Mouse (Mus musculus) myocyte (in vitro differentiated cells): Measurements from ENCODE around the gene Ren1. TPM values are rescaled to one million over a fixed set of nuclear protein-coding genes. Genes with fewer than 3 reads are reported as not detected.

Experiments used
- H3K27me3 ChIP-seq: one replicate; pipeline ENCODE4 v1.6.1; 2011; ENCODE audit not compliant: control insufficient read depth, insufficient read depth, insufficient read length
- H3K36me3 ChIP-seq: one replicate; pipeline ENCODE4 v1.6.1; 2011; ENCODE audit not compliant: control insufficient read depth, insufficient read depth
- H3K4me2 ChIP-seq: one replicate; pipeline ENCODE4 v1.6.1; 2011; ENCODE audit warnings: low read depth, control low read depth
- H3K4me3 ChIP-seq: one replicate; pipeline ENCODE4 v1.5.1; 2011; ENCODE audit warnings: mild to moderate bottlenecking, control low read depth, moderate library complexity
- H3K79me2 ChIP-seq: one replicate; pipeline ENCODE4 v1.6.1; 2011; ENCODE audit not compliant: control insufficient read depth, insufficient read depth
- H3ac ChIP-seq: one replicate; pipeline ENCODE4 v1.6.1; 2011; ENCODE audit not compliant: control insufficient read depth, insufficient read length
- CEBPB ChIP-seq: IDR thresholded peaks from 2 replicates; pipeline ENCODE4 v1.6.1; 2011; ENCODE audit warnings: mild to moderate bottlenecking, moderate library complexity; ENCODE audit not compliant: poor library complexity, insufficient read depth, severe bottlenecking
- E2F4 ChIP-seq: IDR thresholded peaks from one replicate; pipeline ENCODE4 v1.6.1; 2011; ENCODE audit warnings: mild to moderate bottlenecking, control low read depth, moderate library complexity; ENCODE audit not compliant: insufficient read depth
- MAX ChIP-seq: IDR thresholded peaks from one replicate; pipeline ENCODE4 v1.6.1; 2011; ENCODE audit warnings: low read depth, mild to moderate bottlenecking, control low read depth
- MYOD1 ChIP-seq, 3 experiments: IDR thresholded peaks; one replicate each; pipeline ENCODE4 v1.6.1; 2011; ENCODE audit warnings: control low read depth in 2 of 3, low read depth in 2 of 3, mild to moderate bottlenecking in 2 of 3, moderate library complexity in 1 of 3; ENCODE audit not compliant: insufficient read length in 2 of 3, control insufficient read depth in 1 of 3
- MYOG ChIP-seq, 3 experiments: IDR thresholded peaks; one replicate each; pipeline ENCODE4 v1.6.1; 2011; ENCODE audit warnings: control low read depth in 2 of 3, low read depth in 2 of 3, mild to moderate bottlenecking in 2 of 3; ENCODE audit not compliant: insufficient read length in 2 of 3, control insufficient read depth in 1 of 3, insufficient read depth in 1 of 3
- POLR2A ChIP-seq: IDR thresholded peaks from one replicate; pipeline ENCODE4 v1.6.1; 2011; ENCODE audit warnings: low read depth, mild to moderate bottlenecking, control low read depth, moderate library complexity; ENCODE audit not compliant: insufficient read length
- POLR2AphosphoS2 ChIP-seq: IDR thresholded peaks from one replicate; pipeline ENCODE4 v1.6.1; 2011; ENCODE audit warnings: low read depth, control low read depth; ENCODE audit not compliant: insufficient read length
- REST ChIP-seq: IDR thresholded peaks from one replicate; pipeline ENCODE4 v1.6.1; 2011; ENCODE audit warnings: mild to moderate bottlenecking, control low read depth, moderate library complexity; ENCODE audit not compliant: insufficient read depth, insufficient read length
- SRF ChIP-seq: IDR thresholded peaks from one replicate; pipeline ENCODE4 v1.6.1; 2011; ENCODE audit warnings: low read depth; ENCODE audit not compliant: control insufficient read depth, insufficient read length
- TCF12 ChIP-seq: IDR thresholded peaks from one replicate; pipeline ENCODE4 v1.6.1; 2011; ENCODE audit warnings: mild to moderate bottlenecking, control low read depth; ENCODE audit not compliant: poor library complexity, insufficient read depth, severe bottlenecking
- TCF3 ChIP-seq: IDR thresholded peaks from one replicate; pipeline ENCODE4 v1.6.1; 2011; ENCODE audit warnings: low read depth, control low read depth; ENCODE audit not compliant: insufficient read length
- USF1 ChIP-seq: IDR thresholded peaks from one replicate; pipeline ENCODE4 v1.6.1; 2011; ENCODE audit warnings: low read depth, mild to moderate bottlenecking, control low read depth, moderate library complexity
- polyA plus RNA-seq: library from polyadenylated mRNA; unstranded; fragments of >200 nt; fragmentation: generic; extraction: Trizol; gene quantifications from one replicate; pipeline ENCODE4 v1.2.1, GENCODE M21; 2012; ENCODE audit warnings: missing spikeins

Ren1 gene
- polyA plus RNA-seq, 1 experiment: not detected

- Histone ChIP-seq H3K4me2 (no peak overlapping the region), H3K4me3 (no peak overlapping the region), H3ac (no peak overlapping the region), H3K79me2 (no peaks in the 10 kb centered on the region), H3K27me3 (peaks cover 16% of the 10 kb centered on the region), H3K36me3 (no peaks in the 10 kb centered on the region)
- TF ChIP-seq MAX: no peak
- TF ChIP-seq CEBPB: no peak
- no peak for TF ChIP-seq POLR2AphosphoS2
- no peak for TF ChIP-seq POLR2A
- TF ChIP-seq TCF12: no peak
- no peak for TF ChIP-seq USF1
- TF ChIP-seq TCF3: no peak
- TF ChIP-seq MYOD1 (IDR thresholded peaks at IDR 0.05; ENCODE audit: control insufficient read depth in 1 of 3, insufficient read length in 2 of 3, low read depth in 2 of 3): no peak
Observed at GRCm38 (mm10) chr1:133382008-133382407, 31.7 kb downstream of the Ren1 start.

- peaks cover 10% of the 10 kb centered on the region for H3K27me3 ChIP-seq
- H3K4me3 ChIP-seq: no peak overlapping the region
- no peaks in the 10 kb centered on the region for H3K36me3 ChIP-seq
- H3K79me2 ChIP-seq: no peaks in the 10 kb centered on the region
- H3K4me2 ChIP-seq: no peak overlapping the region
- no peak overlapping the region for H3ac ChIP-seq
- TF ChIP-seq POLR2AphosphoS2: no peak
- TF ChIP-seq MYOG (IDR thresholded peaks at IDR 0.05; ENCODE audit: control insufficient read depth in 1 of 3, insufficient read depth in 1 of 3, insufficient read length in 2 of 3, low read depth in 2 of 3): no peak
- no peak for TF ChIP-seq REST
- no peak for TF ChIP-seq E2F4
- TF ChIP-seq TCF12: no peak
- no peak for TF ChIP-seq USF1
- no peak for TF ChIP-seq POLR2A
- TF ChIP-seq MYOD1 (IDR thresholded peaks at IDR 0.05; ENCODE audit: control insufficient read depth in 1 of 3, insufficient read length in 2 of 3, low read depth in 2 of 3): no peak
- TF ChIP-seq MAX: no peak
Observed at GRCm38 (mm10) chr1:133382552-133383155, 32.3 kb downstream of the Ren1 start.

GRCm38 (mm10) chr1:133383157-133383783 lies 33.0 kb downstream of the Ren1 start:
- no peaks in the 10 kb centered on the region for H3K36me3 ChIP-seq
- H3K79me2 ChIP-seq: no peaks in the 10 kb centered on the region
- no peak overlapping the region for H3K4me3 ChIP-seq
- TF ChIP-seq POLR2AphosphoS2 (no peak), E2F4 (no peak), MYOG (IDR thresholded peaks at IDR 0.05; ENCODE audit: control insufficient read depth in 1 of 3, insufficient read depth in 1 of 3, insufficient read length in 2 of 3, low read depth in 2 of 3) (no peak), SRF (no peak), TCF3 (no peak), POLR2A (no peak), REST (no peak), TCF12 (no peak), USF1 (no peak), MAX (no peak), MYOD1 (IDR thresholded peaks at IDR 0.05; ENCODE audit: control insufficient read depth in 1 of 3, insufficient read length in 2 of 3, low read depth in 2 of 3) (no peak), CEBPB (no peak)
- no peak overlapping the region for H3K4me2 ChIP-seq
- H3ac ChIP-seq: no peak overlapping the region
- peaks cover 7% of the 10 kb centered on the region for H3K27me3 ChIP-seq

GRCm38 (mm10) chr1:133385506-133385905 lies 35.2 kb downstream of the Ren1 start:
- Histone ChIP-seq H3K4me3 (no peak overlapping the region), H3K27me3 (peaks cover 8% of the 10 kb centered on the region), H3K4me2 (no peak overlapping the region), H3ac (no peak overlapping the region), H3K36me3 (no peaks in the 10 kb centered on the region), H3K79me2 (no peaks in the 10 kb centered on the region)
- TF ChIP-seq POLR2AphosphoS2: no peak
- TF ChIP-seq TCF12: no peak
- no peak for TF ChIP-seq MAX
- TF ChIP-seq POLR2A: no peak
- no peak for TF ChIP-seq USF1
- no peak for TF ChIP-seq MYOG (IDR thresholded peaks at IDR 0.05; ENCODE audit: control insufficient read depth in 1 of 3, insufficient read depth in 1 of 3, insufficient read length in 2 of 3, low read depth in 2 of 3)
- no peak for TF ChIP-seq MYOD1 (IDR thresholded peaks at IDR 0.05; ENCODE audit: control insufficient read depth in 1 of 3, insufficient read length in 2 of 3, low read depth in 2 of 3)
- no peak for TF ChIP-seq TCF3
- TF ChIP-seq REST: no peak

GRCm38 (mm10) chr1:133386209-133386608 lies 35.9 kb downstream of the Ren1 start:
- Histone ChIP-seq H3K4me2 (no peak overlapping the region), H3K4me3 (no peak overlapping the region)

More at GRCm38 (mm10) chr1:133386209-133386608, 35.9 kb downstream of the Ren1 start:
- Histone ChIP-seq H3ac (no peak overlapping the region), H3K79me2 (no peaks in the 10 kb centered on the region), H3K36me3 (no peaks in the 10 kb centered on the region), H3K27me3 (peaks cover 8% of the 10 kb centered on the region)
- TF ChIP-seq MAX (no peak), SRF (no peak), POLR2AphosphoS2 (no peak)
